Mouse (Mus musculus) brain, embryonic 14.5 days (tissue): ENCODE results near the gene Lrp2.

Experiments
- CTCF ChIP-seq: fragments of 200-500 bp; IDR thresholded peaks from 2 replicates; pipeline ENCODE4 v1.5.1; 2012; ENCODE audit warnings: inconsistent platforms, mild to moderate bottlenecking, moderate library complexity, borderline replicate concordance; ENCODE audit not compliant: insufficient read depth, insufficient read length; ENCODE audit errors: extremely low read depth
- POLR2A ChIP-seq: fragments of 200-500 bp; IDR thresholded peaks from 2 replicates; pipeline ENCODE4 v1.6.1; 2012; ENCODE audit warnings: mild to moderate bottlenecking, inconsistent platforms, borderline replicate concordance; ENCODE audit not compliant: poor library complexity, insufficient read depth, insufficient read length, severe bottlenecking; ENCODE audit errors: extremely low read depth

- no peak for TF ChIP-seq CTCF
- TF ChIP-seq POLR2A, result no peak
Observed at GRCm38 (mm10) chr2:69576531-69576930, 9.3 kb downstream of the Lrp2 start.
